Mouse (Mus musculus) embryonic fibroblast, embryonic 13.5 days (primary cell): ENCODE data around the gene Elk4. TPM values are rescaled to one million over a fixed set of nuclear protein-coding genes. Genes with fewer than 3 reads are reported as not detected.

Experiments used
- H3K27ac ChIP-seq: 2 replicates; pipeline ENCODE4 v1.5.1; 2012; ENCODE audit warnings: low read length, control low read depth, inconsistent platforms; ENCODE audit not compliant: insufficient read depth
- H3K4me1 ChIP-seq: 2 replicates; pipeline ENCODE4 v1.6.1; 2011; ENCODE audit warnings: low read length; ENCODE audit not compliant: control insufficient read depth, insufficient read depth
- H3K4me3 ChIP-seq: 2 replicates; pipeline ENCODE4 v1.5.1; 2011; ENCODE audit warnings: mild to moderate bottlenecking, control low read depth, low read length; ENCODE audit not compliant: insufficient read depth
- CTCF ChIP-seq: IDR thresholded peaks from 2 replicates; pipeline ENCODE4 v1.5.1; 2011; ENCODE audit warnings: mild to moderate bottlenecking, control low read depth, low read length, moderate library complexity, borderline replicate concordance; ENCODE audit not compliant: insufficient read depth
- POLR2A ChIP-seq: IDR thresholded peaks from 2 replicates; pipeline ENCODE4 v1.6.1; 2011; ENCODE audit warnings: low read depth, mild to moderate bottlenecking, control low read depth, low read length, moderate library complexity
- polyA plus RNA-seq: library from polyadenylated mRNA; stranded (reverse); fragments of >200 nt; gene quantifications from 2 replicates; pipeline ENCODE4 v1.2.4, GENCODE M21; 2011; ENCODE audit warnings: low read depth; ENCODE audit not compliant: missing spikeins, insufficient read length

Gene Elk4
- polyA plus RNA-seq, 1 experiment, result 109 TPM

GRCm38 (mm10) chr1:132003817-132004216 lies 3.6 kb upstream of the Elk4 start:
- H3K27ac ChIP-seq, result no peak overlapping the region
- peaks cover 19% of the 10 kb centered on the region; the same call in 1 of the 2 replicates for H3K4me1 ChIP-seq
- H3K4me3 ChIP-seq, result no peak overlapping the region
- no peak for TF ChIP-seq POLR2A
- no peak for TF ChIP-seq CTCF

GRCm38 (mm10) chr1:132004574-132005180 lies 2.7 kb upstream of the Elk4 start:
- H3K4me1 ChIP-seq, result peaks cover 21% of the 10 kb centered on the region
- no peak for TF ChIP-seq CTCF
- no peak for TF ChIP-seq POLR2A
- no peak overlapping the region for H3K27ac ChIP-seq
- no peak overlapping the region for H3K4me3 ChIP-seq

- H3K4me1 ChIP-seq, result peaks cover 21% of the 10 kb centered on the region
- no peak for TF ChIP-seq POLR2A
- no peak for TF ChIP-seq CTCF
- H3K27ac ChIP-seq, result peak overlapping the region; percentile 83
- H3K4me3 ChIP-seq, result no peak overlapping the region
Observed at GRCm38 (mm10) chr1:132005466-132005865, 1.9 kb upstream of the Elk4 start.

- Histone ChIP-seq H3K4me1 (peaks cover 21% of the 10 kb centered on the region), H3K27ac (peak overlapping the region; percentile 83), H3K4me3 (no peak overlapping the region)
- TF ChIP-seq CTCF (no peak), POLR2A (no peak; the same call in 1 of the 2 replicates)
Observed at GRCm38 (mm10) chr1:132006046-132006445, 1.4 kb upstream of the Elk4 start.

- Histone ChIP-seq H3K27ac (peak overlapping the region; percentile 96), H3K4me1 (peaks cover 21% of the 10 kb centered on the region), H3K4me3 (peak overlapping the region; percentile 34)
- TF ChIP-seq POLR2A (peak; percentile 46; the same call in 1 of the 2 replicates), CTCF (no peak)
Observed at GRCm38 (mm10) chr1:132006721-132007120, 686 bp upstream of the Elk4 start.

- peak overlapping the region; percentile 94 for H3K4me3 ChIP-seq
- peaks cover 21% of the 10 kb centered on the region for H3K4me1 ChIP-seq
- TF ChIP-seq CTCF, result no peak
- peak; percentile 72 for TF ChIP-seq POLR2A
- peak overlapping the region; percentile 96 for H3K27ac ChIP-seq
Observed at GRCm38 (mm10) chr1:132007828-132008827, 721 bp downstream of the Elk4 start.

- Histone ChIP-seq H3K4me3 (peak overlapping the region; percentile 94), H3K4me1 (peaks cover 16% of the 10 kb centered on the region), H3K27ac (no peak overlapping the region)
- TF ChIP-seq CTCF (no peak), POLR2A (no peak)
Observed at GRCm38 (mm10) chr1:132008881-132009644, 1.7 kb downstream of the Elk4 start.

- no peak overlapping the region for H3K4me3 ChIP-seq
- TF ChIP-seq POLR2A (no peak), CTCF (no peak)
- peaks cover 9% of the 10 kb centered on the region for H3K4me1 ChIP-seq
- H3K27ac ChIP-seq, result no peak overlapping the region
Observed at GRCm38 (mm10) chr1:132010632-132011501, 3.5 kb downstream of the Elk4 start.
